Mouse (Mus musculus) kidney, postnatal 0 days (tissue): Measurements from ENCODE around the gene Lrit2. TPM values are rescaled to one million over a fixed set of nuclear protein-coding genes. Genes with fewer than 3 reads are reported as not detected.
A peak's percentile ranks its signal among the peaks of the same experiment; 100 is the strongest.

Source experiments
- ATAC-seq: fragments of 200-750 bp; cut with Nextera tagmentation; replicated peaks from 2 replicates; pipeline ENCODE4 v1.8.0; 2017; ENCODE audit warnings: low read depth, moderate number of reproducible peaks, moderate TSS enrichment, moderate library complexity; ENCODE audit not compliant: low FRiP score
- DNase-seq: peaks from one replicate; pipeline ENCODE4 v3.0.0-alpha.2; 2016; ENCODE audit warnings: low spot score
- H3K27ac ChIP-seq: fragments of 300-500 bp; sonication (generic); 2 replicates; pipeline ENCODE4 v1.5.1; 2014; ENCODE audit warnings: mild to moderate bottlenecking
- H3K27me3 ChIP-seq: fragments of 300-500 bp; sonication (generic); 2 replicates; pipeline ENCODE4 v1.6.1; 2014; ENCODE audit warnings: low read length, mixed read lengths; ENCODE audit not compliant: insufficient read depth
- H3K36me3 ChIP-seq: fragments of 300-500 bp; sonication (generic); 2 replicates; pipeline ENCODE4 v1.6.1; 2014; ENCODE audit warnings: low read length, mixed read lengths; ENCODE audit not compliant: insufficient read depth
- H3K4me1 ChIP-seq: fragments of 300-500 bp; sonication (generic); replicated peaks from 2 replicates; pipeline ENCODE4 v1.6.1; 2014; ENCODE audit warnings: antibody characterized with exemption, low read length, mixed read lengths; ENCODE audit not compliant: insufficient read depth
- H3K4me2 ChIP-seq: fragments of 300-500 bp; sonication (generic); 2 replicates; pipeline ENCODE4 v1.6.1; 2014; ENCODE audit warnings: mild to moderate bottlenecking, low read length, moderate library complexity, mixed read lengths
- H3K4me3 ChIP-seq: fragments of 300-500 bp; sonication (generic); replicated peaks from 2 replicates; pipeline ENCODE4 v1.5.1; 2014; ENCODE audit warnings: low read depth, low read length
- H3K9ac ChIP-seq: fragments of 300-500 bp; sonication (generic); 2 replicates; pipeline ENCODE4 v1.6.1; 2014; ENCODE audit warnings: low read depth, low read length
- H3K9me3 ChIP-seq: fragments of 300-500 bp; sonication (generic); replicated peaks from 2 replicates; pipeline ENCODE4 v1.6.1; 2016; ENCODE audit warnings: low read length, inconsistent platforms, mixed read lengths
- CTCF ChIP-seq: IDR thresholded peaks from 2 replicates; pipeline ENCODE4 v1.5.1; 2016; ENCODE audit warnings: antibody characterized with exemption, low read depth, mild to moderate bottlenecking, moderate library complexity
- WGBS: fragments of 180-500 bp; shearing (Covaris S2); extraction: QIAGEN DNeasy Blood & Tissue Kit; methylation state at CpG from one replicate; pipeline ENCODE4 v1.1.7; 2014; 5-methylcytosine and 5-hydroxymethylcytosine counted together
- polyA plus RNA-seq: library from polyadenylated mRNA; unstranded; fragments of >200 nt; fragmentation: Nextera tagmentation; extraction: Ambion mirVana; gene quantifications from 2 replicates; pipeline ENCODE4 v1.2.1, GENCODE M21; 2015

Gene Lrit2
- not detected in 2 replicates for polyA plus RNA-seq

GRCm38 (mm10) chr14:37067629-37068028, at the start of gene Lrit2:
Lrit2 (plus strand) TSS chr14:37067929.
- no peaks in the 10 kb centered on the region for H3K4me1 ChIP-seq
- no peak for TF ChIP-seq CTCF
- H3K27me3 ChIP-seq, result no peaks in the 10 kb centered on the region
- H3K36me3 ChIP-seq, result no peaks in the 10 kb centered on the region
- no peak for DNase-seq
- H3K4me2 ChIP-seq, result no peak within 1 kb of the TSS
- no peak within 1 kb of the TSS for H3K4me3 ChIP-seq
- 77% methylated on average over 5 of the region's 5 CpGs for WGBS
- H3K9me3 ChIP-seq, result no peaks in the 10 kb centered on the region
- no peak within 1 kb of the TSS for H3K27ac ChIP-seq
- H3K9ac ChIP-seq, result no peak within 1 kb of the TSS
- no peak for ATAC-seq

DNA sequence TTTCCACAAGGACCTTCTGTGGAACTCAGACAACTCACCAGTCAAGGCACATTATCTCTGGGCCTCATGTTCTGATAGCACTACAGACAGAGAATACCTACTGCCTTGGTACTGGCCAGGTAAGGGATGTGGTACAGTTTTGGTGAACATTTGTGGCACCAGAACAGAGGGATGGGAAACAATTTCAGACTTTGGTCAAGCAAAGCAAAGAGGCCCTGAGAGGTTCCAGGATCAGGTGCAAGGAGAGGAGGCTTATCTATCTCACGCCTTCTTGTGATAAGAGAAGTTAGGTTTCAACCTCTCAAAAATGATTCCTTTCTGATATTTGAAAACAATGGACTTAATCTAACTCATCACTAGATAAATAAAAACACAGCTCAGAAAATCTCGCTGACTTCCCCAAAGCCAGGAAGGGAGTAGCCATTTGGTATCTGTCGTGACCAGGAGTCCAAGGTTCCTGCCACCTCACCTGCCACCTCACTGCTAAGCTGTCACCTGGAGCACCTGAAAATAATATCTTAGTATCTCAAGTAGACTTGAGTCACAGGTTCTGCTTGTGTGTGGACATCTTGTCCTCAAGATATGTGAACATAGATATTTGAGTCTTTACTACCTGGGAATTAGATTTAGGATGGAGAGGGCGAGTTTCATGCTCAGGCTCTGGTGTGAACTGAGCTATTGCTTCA, 40.3 kb upstream of the Lrit2 start:
- Histone ChIP-seq H3K9me3 (no peaks in the 10 kb centered on the region), H3K4me1 (no peaks in the 10 kb centered on the region), H3K4me3 (no peak overlapping the region), H3K36me3 (no peaks in the 10 kb centered on the region), H3K27me3 (no peaks in the 10 kb centered on the region), H3K4me2 (no peak overlapping the region), H3K27ac (no peak overlapping the region), H3K9ac (no peak overlapping the region)
- no peak for TF ChIP-seq CTCF
- no peak for ATAC-seq
- 77% methylated on average over 4 of the region's 4 CpGs for WGBS
- no peak for DNase-seq

DNA sequence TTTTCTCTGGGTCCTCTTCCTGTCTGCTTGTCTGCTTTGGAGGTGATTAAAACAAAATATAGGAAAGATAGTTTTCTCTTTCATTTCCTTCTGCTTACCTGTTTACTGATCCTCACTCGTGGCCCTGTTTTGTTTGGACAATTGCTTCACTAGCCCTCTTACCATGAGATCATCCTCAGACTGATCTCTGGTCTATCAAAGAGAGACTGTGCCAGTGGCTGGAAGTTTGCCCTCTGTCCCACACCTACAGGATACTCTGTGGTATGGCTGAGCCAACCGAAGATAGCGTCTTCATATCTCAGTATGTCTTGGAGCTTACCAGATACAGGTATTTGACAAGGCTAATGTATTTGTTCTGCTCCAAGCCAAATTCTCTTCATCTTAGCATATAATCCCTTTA, 39.8 kb upstream of the Lrit2 start:
- Histone ChIP-seq H3K27ac (no peak overlapping the region), H3K27me3 (no peaks in the 10 kb centered on the region), H3K9ac (no peak overlapping the region), H3K4me3 (no peak overlapping the region), H3K36me3 (no peaks in the 10 kb centered on the region), H3K4me1 (no peaks in the 10 kb centered on the region), H3K4me2 (no peak overlapping the region), H3K9me3 (no peaks in the 10 kb centered on the region)
- DNase-seq (no peak), ATAC-seq (no peak)
- 89% methylated on average over 3 of the region's 3 CpGs for WGBS
- no peak for TF ChIP-seq CTCF

DNA sequence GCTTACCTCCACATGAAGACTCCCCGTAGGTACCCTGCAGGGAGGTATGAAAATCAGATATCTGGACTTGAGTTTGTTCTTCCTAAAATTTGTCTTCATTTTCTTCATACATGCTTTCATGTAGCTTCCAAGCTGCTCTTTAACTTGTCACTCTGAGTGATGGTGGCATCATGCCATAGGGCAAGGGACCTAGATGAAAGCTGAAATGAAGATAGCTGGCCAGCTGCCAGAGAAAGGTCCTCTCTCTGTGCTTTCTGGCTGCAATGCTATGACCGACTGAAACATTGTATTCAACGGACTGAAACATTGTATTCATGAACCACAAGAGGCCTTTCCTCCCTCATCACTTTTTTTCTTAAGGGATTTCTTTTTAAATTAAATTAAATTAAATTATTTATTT, 39.2 kb upstream of the Lrit2 start:
- no peak overlapping the region for H3K4me2 ChIP-seq
- WGBS, result 81% methylated on average over 3 of the region's 3 CpGs
- no peak for ATAC-seq
- no peaks in the 10 kb centered on the region for H3K36me3 ChIP-seq
- TF ChIP-seq CTCF, result no peak
- no peak for DNase-seq
- H3K27ac ChIP-seq, result no peak overlapping the region
- H3K27me3 ChIP-seq, result no peaks in the 10 kb centered on the region
- no peaks in the 10 kb centered on the region for H3K9me3 ChIP-seq
- no peaks in the 10 kb centered on the region for H3K4me1 ChIP-seq
- H3K4me3 ChIP-seq, result no peak overlapping the region
- no peak overlapping the region for H3K9ac ChIP-seq

GRCm38 (mm10) chr14:37032481-37033104, 35.1 kb upstream of the Lrit2 start:
- ATAC-seq (no peak), DNase-seq (no peak)
- H3K4me3 ChIP-seq, result no peak overlapping the region
- no peak overlapping the region for H3K4me2 ChIP-seq
- H3K27ac ChIP-seq, result no peak overlapping the region
- no peak for TF ChIP-seq CTCF
- 68% methylated on average over 11 of the region's 11 CpGs for WGBS
- no peak overlapping the region for H3K9ac ChIP-seq
- H3K36me3 ChIP-seq, result no peaks in the 10 kb centered on the region
- no peaks in the 10 kb centered on the region for H3K4me1 ChIP-seq
- no peaks in the 10 kb centered on the region for H3K27me3 ChIP-seq
- no peaks in the 10 kb centered on the region for H3K9me3 ChIP-seq

- H3K4me1 ChIP-seq, result no peaks in the 10 kb centered on the region
- ATAC-seq, result no peak
- no peaks in the 10 kb centered on the region for H3K27me3 ChIP-seq
- H3K9me3 ChIP-seq, result no peaks in the 10 kb centered on the region
- 15% methylated on average over 7 of the region's 7 CpGs for WGBS
- no peak overlapping the region for H3K9ac ChIP-seq
- no peak overlapping the region for H3K27ac ChIP-seq
- DNase-seq, result peak; percentile 77
- no peak overlapping the region for H3K4me3 ChIP-seq
- TF ChIP-seq CTCF, result peak; percentile 94
- no peaks in the 10 kb centered on the region for H3K36me3 ChIP-seq
- H3K4me2 ChIP-seq, result no peak overlapping the region
These were observed 34.5 kb upstream of the Lrit2 start for GRCm38 (mm10) chr14:37033241-37033640.
